Mouse (Mus musculus): Measurements from ENCODE around the gene Dnajc7. TPM values are rescaled to one million over a fixed set of nuclear protein-coding genes. Genes with fewer than 3 reads are reported as not detected.
"Not testable (repeated sequence)": the region's sequence is repeated elsewhere in the genome, so short reads cannot be mapped to it uniquely, and the experiment has no call there.

Gene Dnajc7
- polyA plus RNA-seq (2015; fragmentation: Nextera tagmentation; extraction: Ambion mirVana), result 184 and 206 TPM in 2 replicates

DNA sequence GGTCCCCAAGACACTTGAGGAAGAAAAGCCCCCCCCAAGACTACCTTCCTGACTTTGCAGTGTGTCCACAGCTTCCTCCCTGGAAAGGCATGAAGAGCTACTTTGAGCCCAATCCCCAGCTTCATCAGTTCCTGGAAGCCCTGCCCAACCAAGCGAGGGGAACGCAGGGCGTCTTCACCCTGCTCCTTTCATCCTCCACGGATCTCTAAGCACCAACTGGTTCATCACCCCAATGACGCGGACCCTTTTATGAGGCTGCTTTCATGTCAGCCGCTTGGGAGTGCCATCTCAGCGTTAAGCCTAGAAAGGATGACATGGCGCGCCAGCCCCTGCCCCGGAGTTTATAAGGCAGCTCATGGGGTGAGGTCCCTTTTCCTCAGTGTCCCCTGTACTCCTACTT, at the start of gene Dnajc7:
Dnajc7 (minus strand) TSS at position 187 of the 400 bp plus-strand sequence.
- WGBS, result 5% methylated on average over 11 of the region's 11 CpGs
- Histone ChIP-seq H3K27ac (peak within 1 kb of the TSS; percentile 96), H3K9ac (peak within 1 kb of the TSS; percentile 85), H3K4me2 (peak within 1 kb of the TSS; percentile 88), H3K9me3 (replicated peaks) (no peaks in the 10 kb centered on the region), H3K27me3 (no peaks in the 10 kb centered on the region), H3K4me1 (replicated peaks) (peaks cover 31% of the 10 kb centered on the region), H3K36me3 (peaks cover 6% of the 10 kb centered on the region), H3K4me3 (peak within 1 kb of the TSS; percentile 83)
- ATAC-seq (replicated peaks; ENCODE audit: insufficient number of reproducible peaks, insufficient read depth, low FRiP score, low read depth), result no peak

DNA sequence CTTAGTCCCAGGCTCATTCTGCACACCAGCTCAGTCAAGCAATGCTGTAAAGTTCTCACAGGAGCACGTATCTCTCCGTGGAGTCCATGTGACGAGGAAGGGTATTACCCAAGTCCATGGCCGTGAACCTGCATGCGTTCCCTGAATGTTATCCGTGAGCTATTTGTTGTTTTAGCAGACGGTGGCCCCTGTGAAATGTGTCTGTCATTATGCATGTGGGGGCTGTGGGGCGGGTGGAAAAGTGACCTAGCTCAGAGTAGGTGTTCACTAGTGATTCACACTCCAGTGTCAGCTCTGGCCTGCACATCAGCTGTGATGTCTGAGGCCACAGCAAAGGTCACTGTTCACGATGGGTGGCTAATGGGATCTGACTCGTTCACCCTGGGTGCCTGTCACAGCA, 39.8 kb upstream of the Dnajc7 start:
- no peaks in the 10 kb centered on the region for H3K9me3 ChIP-seq (replicated peaks)
- no peak for ATAC-seq (replicated peaks; ENCODE audit: insufficient number of reproducible peaks, insufficient read depth, low FRiP score, low read depth)
- no peak overlapping the region for H3K4me2 ChIP-seq
- no peak overlapping the region for H3K9ac ChIP-seq
- no peaks in the 10 kb centered on the region for H3K27me3 ChIP-seq
- 58% methylated on average over 10 of the region's 10 CpGs for WGBS
- H3K4me1 ChIP-seq (replicated peaks), result peaks cover 18% of the 10 kb centered on the region
- H3K27ac ChIP-seq, result no peak overlapping the region
- no peak overlapping the region for H3K4me3 ChIP-seq
- no peaks in the 10 kb centered on the region for H3K36me3 ChIP-seq

DNA sequence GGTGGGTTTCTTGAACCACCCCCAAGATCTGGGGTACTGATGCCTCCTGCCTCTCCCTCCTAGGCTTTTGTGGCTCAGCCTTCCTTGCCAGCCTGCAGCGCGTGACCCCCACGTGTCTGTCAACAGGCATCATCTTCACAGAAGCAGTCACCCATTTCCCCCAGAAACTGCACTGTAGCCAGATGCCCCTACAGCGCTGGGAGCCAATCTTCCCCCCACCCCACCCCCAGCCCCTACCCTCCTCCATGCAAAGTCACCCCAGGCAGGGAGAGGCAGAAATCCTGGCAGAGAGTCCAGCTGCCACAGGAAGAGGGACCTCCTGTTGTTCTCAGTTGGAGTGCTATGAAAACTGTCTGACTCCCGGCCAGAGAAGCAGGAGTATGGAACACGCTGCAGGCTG, 36.5 kb upstream of the Dnajc7 start:
- Histone ChIP-seq H3K4me2 (peak overlapping the region; percentile 14; the same call in 1 of the 2 replicates), H3K27me3 (peaks cover 7% of the 10 kb centered on the region), H3K4me1 (replicated peaks) (peaks cover 18% of the 10 kb centered on the region), H3K36me3 (no peaks in the 10 kb centered on the region), H3K9me3 (replicated peaks) (no peaks in the 10 kb centered on the region), H3K27ac (no peak overlapping the region), H3K9ac (0 out of 2 replicates have a peak overlapping the region, but pooled peaks have one; percentile 4), H3K4me3 (no peak overlapping the region)
- WGBS, result 8% methylated on average over 6 of the region's 6 CpGs
- 0 out of 2 replicates have a peak, but pooled peaks have one; percentile 44 for ATAC-seq (replicated peaks; ENCODE audit: insufficient number of reproducible peaks, insufficient read depth, low FRiP score, low read depth)

DNA sequence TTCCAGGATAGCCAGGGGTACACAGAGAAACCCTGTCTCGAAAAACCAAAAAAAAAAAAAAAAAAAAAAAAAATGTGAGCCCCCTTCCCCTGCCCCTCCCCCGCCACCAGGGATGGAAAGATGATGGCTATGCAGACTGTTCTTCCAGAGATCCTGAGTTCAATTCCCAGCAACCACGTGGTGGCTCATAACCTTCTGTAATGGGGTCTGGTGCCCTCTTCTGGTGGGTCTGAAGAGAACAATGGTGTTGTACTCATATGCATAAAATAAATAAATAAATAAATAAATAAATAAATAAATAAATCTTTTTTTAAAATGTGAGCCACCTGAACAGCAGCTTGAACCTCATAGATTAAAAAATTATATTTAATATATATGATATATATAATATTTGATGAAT, 35.6 kb upstream of the Dnajc7 start:
- Histone ChIP-seq H3K27me3 (peaks cover 16% of the 10 kb centered on the region), H3K4me1 (replicated peaks) (peaks cover 18% of the 10 kb centered on the region)
- not testable (repeated sequence) for H3K36me3 ChIP-seq; H3K4me3 ChIP-seq; H3K4me2 ChIP-seq; H3K9ac ChIP-seq; H3K9me3 ChIP-seq (replicated peaks); H3K27ac ChIP-seq; ATAC-seq (replicated peaks; ENCODE audit: insufficient number of reproducible peaks, insufficient read depth, low FRiP score, low read depth)
- 63% methylated on average over 3 of the region's 3 CpGs for WGBS

DNA sequence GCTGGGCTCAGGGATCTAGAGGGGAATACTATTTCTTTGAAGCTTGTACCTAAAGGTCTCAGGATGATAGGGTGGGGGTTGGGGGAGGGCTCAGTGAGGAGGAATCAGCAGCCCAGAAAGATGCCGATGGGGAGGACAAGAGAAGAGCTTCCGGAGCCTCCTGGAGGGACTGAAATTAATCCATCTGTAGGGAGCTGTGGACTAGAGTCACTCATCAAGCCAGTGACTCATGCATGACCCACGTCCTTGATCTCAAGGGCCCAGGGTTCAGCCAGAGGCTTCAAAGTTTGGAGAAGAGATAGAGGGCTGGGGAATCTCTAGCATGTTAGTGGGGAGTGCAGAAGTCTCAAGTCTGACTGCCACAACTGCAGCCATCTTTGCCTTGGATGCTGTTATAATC, 31.8 kb upstream of the Dnajc7 start:
- H3K4me1 ChIP-seq (replicated peaks), result peaks cover 7% of the 10 kb centered on the region
- H3K9me3 ChIP-seq (replicated peaks), result no peaks in the 10 kb centered on the region
- no peaks in the 10 kb centered on the region for H3K36me3 ChIP-seq
- H3K4me3 ChIP-seq, result no peak overlapping the region
- H3K4me2 ChIP-seq, result no peak overlapping the region
- no peak for ATAC-seq (replicated peaks; ENCODE audit: insufficient number of reproducible peaks, insufficient read depth, low FRiP score, low read depth)
- no peak overlapping the region for H3K27ac ChIP-seq
- H3K9ac ChIP-seq, result no peak overlapping the region
- peaks cover 35% of the 10 kb centered on the region for H3K27me3 ChIP-seq
- WGBS, result 17% methylated on average over 3 of the region's 3 CpGs

DNA sequence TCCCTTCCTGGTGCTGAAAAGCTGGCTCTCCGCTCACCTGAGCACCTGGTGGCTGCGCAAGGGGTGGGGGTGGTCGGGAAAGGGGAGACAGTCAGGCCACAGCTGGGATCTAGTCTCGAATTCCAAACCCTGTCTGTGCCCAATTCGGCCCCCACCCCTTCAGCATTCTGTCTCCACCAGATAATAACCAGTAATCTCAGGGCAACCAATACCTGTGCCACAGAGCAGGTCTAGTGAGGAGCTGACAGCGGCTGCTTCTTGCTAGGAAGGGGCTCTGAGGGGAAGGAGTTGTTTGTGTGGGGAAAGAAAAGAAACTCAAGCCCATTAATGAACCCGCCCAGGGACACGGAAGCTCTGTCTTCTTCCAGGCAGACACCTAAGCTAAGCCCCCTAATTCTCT, 31.2 kb upstream of the Dnajc7 start:
- Histone ChIP-seq H3K4me2 (no peak overlapping the region), H3K9me3 (replicated peaks) (no peaks in the 10 kb centered on the region), H3K4me3 (no peak overlapping the region), H3K9ac (no peak overlapping the region), H3K27me3 (peaks cover 35% of the 10 kb centered on the region), H3K27ac (no peak overlapping the region), H3K4me1 (replicated peaks) (peaks cover 1% of the 10 kb centered on the region), H3K36me3 (no peaks in the 10 kb centered on the region)
- 25% methylated on average over 8 of the region's 8 CpGs for WGBS
- ATAC-seq (replicated peaks; ENCODE audit: insufficient number of reproducible peaks, insufficient read depth, low FRiP score, low read depth), result no peak

DNA sequence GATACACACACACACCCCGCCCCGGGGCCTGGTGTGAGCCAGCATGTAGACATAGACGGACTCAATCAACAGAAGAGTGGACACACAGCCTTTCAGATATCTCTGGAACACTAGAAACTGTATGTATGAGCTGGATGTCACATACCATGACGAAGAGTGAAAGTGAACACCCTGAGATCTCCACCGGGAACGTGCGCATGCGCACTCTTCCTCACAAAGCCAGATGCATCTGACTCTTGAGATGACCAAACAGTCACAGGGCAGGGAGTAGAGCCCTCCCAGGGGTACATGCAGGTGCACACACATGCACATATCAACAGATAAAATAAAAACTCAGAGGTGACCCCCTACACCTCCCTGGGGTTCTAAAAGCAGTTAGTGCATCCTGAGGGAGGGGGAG, 28.4 kb upstream of the Dnajc7 start:
- Histone ChIP-seq H3K4me1 (replicated peaks) (no peaks in the 10 kb centered on the region), H3K9ac (no peak overlapping the region), H3K27me3 (peaks cover 38% of the 10 kb centered on the region), H3K4me2 (no peak overlapping the region), H3K27ac (no peak overlapping the region), H3K4me3 (no peak overlapping the region), H3K9me3 (replicated peaks) (no peaks in the 10 kb centered on the region), H3K36me3 (no peaks in the 10 kb centered on the region)
- 79% methylated on average over 8 of the region's 8 CpGs for WGBS
- no peak for ATAC-seq (replicated peaks; ENCODE audit: insufficient number of reproducible peaks, insufficient read depth, low FRiP score, low read depth)

DNA sequence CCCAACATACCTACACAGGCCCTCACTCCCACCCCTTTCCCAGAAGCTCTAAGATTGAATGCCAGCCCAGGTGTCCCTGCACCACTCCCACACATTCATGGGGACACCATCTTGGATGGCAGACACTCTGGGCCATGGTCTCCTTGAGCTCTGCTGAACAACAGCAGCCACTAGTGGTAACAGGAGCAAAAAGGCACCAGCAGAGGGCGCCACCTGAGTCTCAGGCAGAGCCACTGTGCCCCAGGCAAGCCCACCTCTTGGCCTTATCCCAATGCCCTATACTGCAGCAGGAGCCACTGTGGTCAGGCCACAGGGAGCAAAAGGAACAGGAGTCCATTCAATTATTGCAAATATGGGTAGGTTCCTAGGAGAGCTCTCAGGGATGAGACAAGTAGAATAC, 26.3 kb upstream of the Dnajc7 start:
- 21% methylated on average over 1 of the region's 1 CpGs for WGBS
- H3K27me3 ChIP-seq, result peaks cover 43% of the 10 kb centered on the region

DNA sequence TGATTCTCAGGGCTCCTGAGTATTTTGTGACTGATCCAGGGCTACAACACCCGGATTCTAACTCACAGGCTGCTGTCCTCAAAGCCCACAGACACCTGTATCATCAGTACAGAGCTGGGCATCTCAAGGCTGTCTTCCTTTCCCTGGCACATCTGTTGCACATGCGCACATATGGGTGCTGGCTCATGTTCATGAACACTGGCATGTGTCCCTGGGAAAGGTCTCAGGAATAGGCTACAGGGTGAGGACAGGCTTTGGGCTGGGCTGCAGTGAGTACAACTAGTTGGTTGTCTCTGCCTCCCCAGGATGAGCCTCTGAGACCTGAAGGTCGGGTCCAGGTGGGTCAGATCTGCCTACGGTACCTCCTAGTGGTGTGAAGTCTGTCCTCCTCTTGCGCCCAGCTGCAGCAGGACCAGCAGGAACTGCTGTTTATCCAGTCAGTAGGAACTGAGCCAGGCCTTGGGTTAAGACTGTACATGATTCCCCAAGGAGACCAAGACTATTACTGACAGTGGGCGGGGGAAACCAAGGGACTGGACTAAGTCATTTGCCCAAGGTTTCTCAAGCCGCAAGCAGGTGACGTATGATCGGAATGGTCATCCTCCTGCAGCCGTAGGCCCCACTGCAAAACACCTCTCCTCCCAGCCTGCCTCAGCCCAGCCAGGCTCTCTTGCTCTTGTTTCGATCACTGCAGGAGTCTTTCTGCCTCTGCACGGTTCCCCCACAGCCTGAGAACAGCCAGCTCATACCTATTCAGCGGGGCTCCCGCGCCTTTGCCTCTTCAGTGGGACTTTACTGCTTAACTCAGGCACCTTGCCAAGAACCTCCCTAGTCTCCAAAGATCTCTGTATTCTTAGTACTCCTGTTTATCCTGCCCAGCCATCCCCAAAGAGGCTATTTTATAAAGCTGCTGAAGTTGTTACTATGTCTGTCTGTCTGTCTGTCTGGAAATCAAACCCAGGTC, 23.9 kb upstream of the Dnajc7 start:
- H3K9ac ChIP-seq, result no peak overlapping the region
- H3K27ac ChIP-seq, result no peak overlapping the region
- H3K36me3 ChIP-seq, result no peaks in the 10 kb centered on the region
- 56% methylated on average over 15 of the region's 15 CpGs for WGBS
- H3K4me1 ChIP-seq (replicated peaks), result peaks cover 11% of the 10 kb centered on the region
- no peak overlapping the region for H3K4me2 ChIP-seq
- ATAC-seq (replicated peaks; ENCODE audit: insufficient number of reproducible peaks, insufficient read depth, low FRiP score, low read depth), result no peak
- no peaks in the 10 kb centered on the region for H3K9me3 ChIP-seq (replicated peaks)
- peaks cover 49% of the 10 kb centered on the region for H3K27me3 ChIP-seq
- H3K4me3 ChIP-seq, result no peak overlapping the region

More for the DNA sequence above, 26.3 kb upstream of the Dnajc7 start:
- no peak for ATAC-seq (replicated peaks; ENCODE audit: insufficient number of reproducible peaks, insufficient read depth, low FRiP score, low read depth)
- no peak overlapping the region for H3K9ac ChIP-seq
- no peak overlapping the region for H3K4me2 ChIP-seq
- no peak overlapping the region for H3K27ac ChIP-seq
- no peaks in the 10 kb centered on the region for H3K9me3 ChIP-seq (replicated peaks)
- no peaks in the 10 kb centered on the region for H3K36me3 ChIP-seq
- no peak overlapping the region for H3K4me3 ChIP-seq
- H3K4me1 ChIP-seq (replicated peaks), result no peaks in the 10 kb centered on the region

DNA sequence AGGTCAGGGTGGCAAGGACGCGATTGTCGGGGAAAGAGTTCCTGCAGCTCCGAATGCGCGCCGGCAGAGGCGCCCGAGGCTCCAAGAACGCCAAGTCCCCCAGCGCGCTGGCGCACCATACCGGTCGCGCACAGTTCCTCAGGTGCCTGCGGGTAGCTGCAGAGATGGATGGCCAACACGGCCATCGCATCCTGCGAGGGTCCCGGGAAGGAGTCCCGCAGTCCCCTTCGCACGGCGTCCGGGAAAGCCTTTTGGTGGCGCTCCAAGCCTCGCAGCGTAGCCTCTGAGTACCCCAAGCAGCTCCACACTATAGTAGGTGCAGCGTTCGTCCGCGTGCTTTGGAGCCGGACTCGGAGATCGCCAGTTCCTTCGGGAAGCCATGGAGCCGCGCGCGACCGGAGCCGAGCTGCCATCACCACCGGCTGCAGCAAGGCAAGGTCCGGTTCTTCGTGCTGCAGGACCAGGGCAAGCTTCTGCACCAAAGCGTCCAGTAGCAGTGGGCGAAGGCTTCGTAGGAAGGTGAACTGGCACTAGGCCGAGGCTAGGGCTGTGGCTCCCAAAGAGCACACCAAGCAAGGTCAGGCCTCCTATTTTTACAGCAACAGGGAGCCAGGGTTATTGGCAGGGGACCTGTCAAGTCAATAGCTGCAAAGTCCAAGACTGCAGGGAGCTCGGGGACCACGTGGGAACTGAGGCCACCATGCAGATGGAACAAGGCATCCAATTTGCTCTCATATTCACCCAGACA, 20.4 kb upstream of the Dnajc7 start:
- Histone ChIP-seq H3K9ac (peak overlapping the region; percentile 49), H3K4me3 (peak overlapping the region; percentile 43), H3K27me3 (peaks cover 60% of the 10 kb centered on the region), H3K36me3 (no peaks in the 10 kb centered on the region), H3K27ac (no peak overlapping the region), H3K9me3 (replicated peaks) (no peaks in the 10 kb centered on the region), H3K4me1 (replicated peaks) (peaks cover 11% of the 10 kb centered on the region), H3K4me2 (peak overlapping the region; percentile 82)
- ATAC-seq (replicated peaks; ENCODE audit: insufficient number of reproducible peaks, insufficient read depth, low FRiP score, low read depth), result peak; percentile 68
- WGBS, result 7% methylated on average over 52 of the region's 52 CpGs

DNA sequence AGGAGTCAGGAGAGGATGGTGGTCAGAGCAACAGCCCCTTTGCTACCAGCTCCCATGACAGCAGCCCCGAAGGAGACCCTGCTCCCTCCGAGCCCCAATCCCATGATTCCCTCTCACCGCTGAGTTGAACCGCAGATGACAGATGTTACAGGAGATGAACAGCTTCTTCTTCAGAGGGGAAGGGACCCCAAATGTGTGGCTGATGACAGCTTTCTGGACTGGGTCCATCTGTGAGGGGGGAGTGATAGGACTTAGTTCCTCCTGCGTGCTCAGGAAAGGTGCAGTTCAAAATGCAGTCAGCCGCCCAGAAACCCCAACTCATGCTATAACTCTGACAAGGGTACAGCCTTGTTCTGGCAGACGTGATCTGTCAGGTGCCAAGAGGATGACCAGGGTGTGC, 14.6 kb upstream of the Dnajc7 start:
- no peak for ATAC-seq (replicated peaks; ENCODE audit: insufficient number of reproducible peaks, insufficient read depth, low FRiP score, low read depth)
- Histone ChIP-seq H3K4me3 (no peak overlapping the region), H3K9me3 (replicated peaks) (no peaks in the 10 kb centered on the region), H3K27me3 (peaks cover 46% of the 10 kb centered on the region), H3K36me3 (no peaks in the 10 kb centered on the region), H3K27ac (no peak overlapping the region), H3K4me2 (no peak overlapping the region), H3K9ac (no peak overlapping the region), H3K4me1 (replicated peaks) (no peaks in the 10 kb centered on the region)
- WGBS, result 56% methylated on average over 7 of the region's 7 CpGs

Data from heart, embryonic 15.5 days (tissue).